Mouse (Mus musculus): Measurements from ENCODE around the gene Creb5. TPM values are rescaled to one million over a fixed set of nuclear protein-coding genes. Genes with fewer than 3 reads are reported as not detected.

Creb5 gene
- polyA plus RNA-seq, 2 experiments = 20.0 to 46.1 TPM

DNA sequence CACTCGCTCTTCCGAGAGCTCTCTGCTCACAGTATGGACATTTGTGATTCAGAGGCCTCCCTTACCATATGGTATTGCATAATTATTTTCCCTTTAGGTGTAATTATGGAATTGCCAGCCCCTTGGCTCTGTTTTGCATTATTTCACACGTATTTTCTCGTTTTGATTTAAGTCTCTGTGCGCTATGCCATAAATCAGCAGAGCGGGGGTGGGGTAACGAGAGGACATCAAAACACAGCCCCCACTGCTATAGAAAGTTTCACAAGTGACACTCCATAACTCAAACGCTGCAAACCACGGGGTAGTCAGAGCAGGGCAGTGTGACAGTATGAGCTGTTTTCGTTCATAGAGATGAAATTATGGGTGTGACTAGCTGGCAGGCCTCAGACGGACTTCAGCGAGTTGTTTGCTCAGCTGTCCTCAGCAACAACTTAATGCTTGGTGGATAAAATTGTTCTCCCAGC lies 367.3 kb downstream of the Creb5 start:
- Histone ChIP-seq H3K9ac (ENCODE audit: low read depth, low read length, severe bottlenecking) (no peak overlapping the region), H3K36me3 (ENCODE audit: control insufficient read depth, insufficient read depth, low read length) (no peaks in the 10 kb centered on the region), H3K4me3 (replicated peaks; ENCODE audit: low read length) (no peak overlapping the region), H3K4me1 (ENCODE audit: control insufficient read depth, insufficient read depth, low read length) (peaks cover 37% of the 10 kb centered on the region), H3K27me3 (ENCODE audit: control insufficient read depth, insufficient read depth, low read length) (no peaks in the 10 kb centered on the region), H3K4me2 (replicated peaks; ENCODE audit: low read depth, low read length, severe bottlenecking) (no peak overlapping the region), H3K9me3 (ENCODE audit: control insufficient read depth, low read length) (no peaks in the 10 kb centered on the region), H3K27ac (replicated peaks; ENCODE audit: low read depth, low read length) (peak overlapping the region; percentile 63)
- ATAC-seq (ENCODE audit: low FRiP score, low read depth) = peak; percentile 58
- no peak for TF ChIP-seq POLR2A (IDR thresholded peaks at IDR 0.05; ENCODE audit: borderline replicate concordance, extremely low read depth, insufficient read depth, insufficient read length)
- 17% methylated on average over 12 of the region's 12 CpGs for WGBS
- DNase-seq (ENCODE audit: low spot score) = peak; percentile 63

DNA sequence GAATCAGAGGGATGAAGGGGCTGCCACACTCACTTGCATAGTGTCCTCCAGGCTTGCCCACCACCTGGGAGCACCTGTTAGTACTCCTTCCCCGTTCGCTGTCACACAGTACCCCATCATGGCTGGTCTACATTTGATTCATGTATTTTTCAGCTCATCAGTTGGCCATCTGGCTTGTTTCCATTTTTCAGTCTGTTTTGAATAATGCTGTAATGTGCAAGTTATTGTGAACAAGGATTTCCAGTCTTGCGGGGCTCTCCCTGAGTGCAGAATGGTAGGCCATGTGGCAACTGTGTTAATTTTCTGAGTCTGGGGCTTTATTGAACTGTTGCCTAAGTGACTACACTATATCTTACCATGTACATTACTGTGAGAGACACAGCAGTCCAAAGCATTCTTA lies 369.4 kb downstream of the Creb5 start:
- DNase-seq (ENCODE audit: low spot score) (no peak), ATAC-seq (ENCODE audit: low FRiP score, low read depth) (no peak)
- Histone ChIP-seq H3K36me3 (ENCODE audit: control insufficient read depth, insufficient read depth, low read length) (no peaks in the 10 kb centered on the region), H3K9me3 (ENCODE audit: control insufficient read depth, low read length) (no peaks in the 10 kb centered on the region), H3K27me3 (ENCODE audit: control insufficient read depth, insufficient read depth, low read length) (no peaks in the 10 kb centered on the region), H3K4me1 (ENCODE audit: control insufficient read depth, insufficient read depth, low read length) (peaks cover 37% of the 10 kb centered on the region), H3K27ac (replicated peaks; ENCODE audit: low read depth, low read length) (no peak overlapping the region), H3K4me2 (replicated peaks; ENCODE audit: low read depth, low read length, severe bottlenecking) (no peak overlapping the region), H3K4me3 (replicated peaks; ENCODE audit: low read length) (no peak overlapping the region), H3K9ac (ENCODE audit: low read depth, low read length, severe bottlenecking) (no peak overlapping the region)
- 65% methylated on average over 3 of the region's 3 CpGs for WGBS
- TF ChIP-seq POLR2A (IDR thresholded peaks at IDR 0.05; ENCODE audit: borderline replicate concordance, extremely low read depth, insufficient read depth, insufficient read length) = no peak

DNA sequence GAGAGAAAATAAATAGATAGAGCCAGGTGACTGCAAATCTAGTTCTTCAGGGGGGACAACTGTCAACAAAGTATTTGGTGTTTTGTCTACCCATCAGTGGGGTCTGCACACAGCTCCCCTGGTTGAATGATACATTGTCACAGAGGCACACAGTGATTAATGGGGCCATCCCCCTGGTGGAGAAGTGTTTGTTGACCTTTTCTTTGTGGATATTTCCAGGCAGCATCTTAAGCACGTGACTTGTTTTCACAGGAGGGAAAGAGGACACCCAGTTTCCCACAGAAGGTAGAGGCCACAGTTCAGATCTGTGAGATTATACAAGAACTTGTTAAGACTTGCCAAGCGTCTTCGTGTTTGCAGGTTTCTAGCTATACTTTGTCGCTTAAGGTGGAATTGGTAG lies 370.4 kb downstream of the Creb5 start:
- Histone ChIP-seq H3K27me3 (ENCODE audit: control insufficient read depth, insufficient read depth, low read length) (no peaks in the 10 kb centered on the region), H3K27ac (replicated peaks; ENCODE audit: low read depth, low read length) (no peak overlapping the region), H3K9ac (ENCODE audit: low read depth, low read length, severe bottlenecking) (no peak overlapping the region), H3K4me1 (ENCODE audit: control insufficient read depth, insufficient read depth, low read length) (peaks cover 37% of the 10 kb centered on the region), H3K4me3 (replicated peaks; ENCODE audit: low read length) (no peak overlapping the region), H3K9me3 (ENCODE audit: control insufficient read depth, low read length) (no peaks in the 10 kb centered on the region), H3K4me2 (replicated peaks; ENCODE audit: low read depth, low read length, severe bottlenecking) (no peak overlapping the region), H3K36me3 (ENCODE audit: control insufficient read depth, insufficient read depth, low read length) (no peaks in the 10 kb centered on the region)
- no peak for TF ChIP-seq POLR2A (IDR thresholded peaks at IDR 0.05; ENCODE audit: borderline replicate concordance, extremely low read depth, insufficient read depth, insufficient read length)
- ATAC-seq (ENCODE audit: low FRiP score, low read depth) = no peak
- WGBS = 59% methylated on average over 4 of the region's 4 CpGs
- DNase-seq (ENCODE audit: low spot score) = no peak

DNA sequence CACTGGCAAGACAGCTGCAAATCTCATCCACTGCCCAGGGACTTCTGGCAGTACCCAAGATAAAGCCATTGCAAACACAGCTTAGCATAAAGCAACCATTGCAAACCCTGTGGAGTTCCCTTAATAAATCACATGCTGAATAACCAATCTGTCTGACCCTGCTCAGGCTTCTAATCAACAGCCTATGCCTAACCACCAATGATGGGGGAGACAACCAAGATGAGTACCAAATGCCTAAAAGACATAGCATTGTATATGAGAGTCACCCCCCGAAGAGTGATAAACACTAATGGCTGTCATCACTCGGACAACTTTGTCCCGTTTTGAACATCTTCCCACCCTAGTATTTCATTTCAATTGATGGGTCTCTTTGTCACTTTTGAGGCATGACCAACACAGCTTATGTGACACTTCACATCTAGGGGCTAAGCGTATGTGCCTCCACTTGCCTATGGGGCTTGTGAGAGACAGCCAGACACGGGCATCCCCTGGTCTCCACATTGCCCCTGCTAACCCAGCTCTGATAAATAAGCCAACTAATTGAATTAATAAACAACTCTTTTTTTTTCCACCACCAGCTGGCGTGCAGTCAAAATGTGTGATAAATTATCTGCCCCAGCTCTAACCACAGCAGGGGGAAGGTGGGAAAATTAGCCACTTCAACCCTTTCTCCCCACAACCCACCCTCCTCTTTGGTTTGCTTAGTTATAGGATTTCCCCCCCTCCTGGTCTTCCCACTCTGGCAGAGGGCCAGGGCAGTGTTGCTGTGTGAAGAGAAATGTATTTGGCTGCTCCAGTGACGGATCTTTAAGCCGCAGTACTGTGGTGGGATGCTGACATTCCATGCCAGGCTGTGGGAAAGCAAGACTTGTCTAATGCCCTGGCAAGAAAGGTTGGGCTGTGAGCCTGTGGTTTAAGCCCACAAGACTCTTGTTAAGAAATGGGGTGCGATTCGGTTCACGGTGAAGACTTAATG lies 376.1 kb downstream of the Creb5 start:
- no peak overlapping the region for H3K4me2 ChIP-seq (replicated peaks; ENCODE audit: low read depth, low read length, severe bottlenecking)
- no peak overlapping the region for H3K9ac ChIP-seq (ENCODE audit: low read depth, low read length, severe bottlenecking)
- TF ChIP-seq POLR2A (IDR thresholded peaks at IDR 0.05; ENCODE audit: borderline replicate concordance, extremely low read depth, insufficient read depth, insufficient read length) = no peak
- DNase-seq (ENCODE audit: low spot score) (peak; percentile 60), ATAC-seq (ENCODE audit: low FRiP score, low read depth) (peak; percentile 47; the same call in 1 of the 2 replicates)
- H3K27me3 ChIP-seq (ENCODE audit: control insufficient read depth, insufficient read depth, low read length) = no peaks in the 10 kb centered on the region
- no peaks in the 10 kb centered on the region; the same call in none of the 2 replicates for H3K36me3 ChIP-seq (ENCODE audit: control insufficient read depth, insufficient read depth, low read length)
- no peaks in the 10 kb centered on the region for H3K9me3 ChIP-seq (ENCODE audit: control insufficient read depth, low read length)
- H3K4me3 ChIP-seq (replicated peaks; ENCODE audit: low read length) = no peak overlapping the region
- H3K27ac ChIP-seq (replicated peaks; ENCODE audit: low read depth, low read length) = 0 out of 2 replicates have a peak overlapping the region, but pooled peaks have one; percentile 3
- H3K4me1 ChIP-seq (ENCODE audit: control insufficient read depth, insufficient read depth, low read length) = peaks cover 24% of the 10 kb centered on the region
- 53% methylated on average over 11 of the region's 11 CpGs for WGBS

DNA sequence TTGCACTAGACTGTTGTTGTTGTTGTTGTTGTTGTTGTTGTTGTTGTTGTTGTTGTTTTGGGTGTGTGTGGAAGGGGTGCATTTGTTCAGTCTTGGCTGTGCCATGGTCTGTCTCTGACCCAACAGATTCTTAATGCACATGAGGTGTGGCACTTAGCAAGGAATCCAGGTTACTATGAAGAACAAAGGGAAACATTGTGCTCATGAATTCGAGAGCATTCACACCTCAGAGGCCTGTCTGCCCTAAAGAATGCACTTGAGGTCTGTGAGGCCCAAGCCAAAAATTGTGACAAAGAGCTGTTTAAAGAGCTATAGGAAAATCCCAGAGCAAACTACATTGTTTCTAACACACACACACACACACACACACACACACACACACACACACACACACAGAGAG lies 377.7 kb downstream of the Creb5 start:
- WGBS = 33% methylated on average over 1 of the region's 1 CpGs
- Histone ChIP-seq H3K4me1 (ENCODE audit: control insufficient read depth, insufficient read depth, low read length) (peaks cover 24% of the 10 kb centered on the region), H3K27ac (replicated peaks; ENCODE audit: low read depth, low read length) (no peak overlapping the region), H3K4me3 (replicated peaks; ENCODE audit: low read length) (no peak overlapping the region), H3K9ac (ENCODE audit: low read depth, low read length, severe bottlenecking) (no peak overlapping the region), H3K27me3 (ENCODE audit: control insufficient read depth, insufficient read depth, low read length) (no peaks in the 10 kb centered on the region), H3K36me3 (ENCODE audit: control insufficient read depth, insufficient read depth, low read length) (no peaks in the 10 kb centered on the region; the same call in none of the 2 replicates), H3K9me3 (ENCODE audit: control insufficient read depth, low read length) (no peaks in the 10 kb centered on the region), H3K4me2 (replicated peaks; ENCODE audit: low read depth, low read length, severe bottlenecking) (no peak overlapping the region)
- DNase-seq (ENCODE audit: low spot score) = no peak
- no peak for ATAC-seq (ENCODE audit: low FRiP score, low read depth)
- no peak for TF ChIP-seq POLR2A (IDR thresholded peaks at IDR 0.05; ENCODE audit: borderline replicate concordance, extremely low read depth, insufficient read depth, insufficient read length)
